ENCODE assay signal across 12 mouse cellular contexts in genomic region chr10:94923337-94923762, GRCm38 (mm10). TPM values are rescaled to one million over a fixed set of nuclear protein-coding genes. Genes with fewer than 3 reads are reported as not detected.
A peak's percentile ranks its signal among the peaks of the same experiment; 100 is the strongest.
DNase-seq lines count a peak whose midpoint lies in the region; ATAC-seq lines count a peak whose summit lies in the region.
"Had no signal": no experiment of that assay in that cellular context is flagged by ENCODE, and none has a peak within 500 bp of the region (broad histone marks: within the 10 kb centered on the region; RNA-seq: fewer than 3 reads in every experiment).

No protein-coding gene starts in this region.

- H3K36me3 ChIP-seq in heart, embryonic 16.5 days (ENCODE audit: control insufficient read depth, insufficient read depth) = no peaks in the 10 kb centered on the region
- H3K36me3 ChIP-seq: limb, embryonic 13.5 days had no signal

- H3K9ac ChIP-seq in heart, embryonic 16.5 days (ENCODE audit: low read length) = no peak overlapping the region
- H3K9ac ChIP-seq: limb, embryonic 13.5 days; neural tube, embryonic 15.5 days had no signal

- no peak overlapping the region for H3K4me3 ChIP-seq in heart, embryonic 16.5 days (ENCODE audit: low read length)
- H3K4me3 ChIP-seq: limb, embryonic 13.5 days; neural tube, embryonic 15.5 days had no signal

- intact Hi-C loops in heart, postnatal 25 days (cut with DNase I) = no loop called here

- peak; percentile 39 for DNase-seq in heart, adult 8-10 months (ENCODE audit: low spot score)
- DNase-seq in heart, postnatal 25 days (ENCODE audit: low spot score) = no peak
- DNase-seq in MEL-GATA-1-ER (ENCODE audit: extremely low read depth, low read depth) (peak; percentile 95), adipocyte (ENCODE audit: low spot score) (no peak)
- DNase-seq in cerebellum, postnatal 14 days = no peak
- no peak for DNase-seq in layer of hippocampus, postnatal 36 days
- DNase-seq: cerebellum, adult 11-12 months; kidney, postnatal 4 days had no signal

- no peak; the same call in 1 of the 2 replicates for ATAC-seq in heart, embryonic 16.5 days (replicated peaks; ENCODE audit: extremely low read depth, insufficient read depth, low FRiP score)
- peak; percentile 82 for ATAC-seq in megakaryocyte, adult 5-6 weeks (ENCODE audit: poor library complexity, severe bottlenecking)

- peak overlapping the region; percentile 15 for H3K27ac ChIP-seq in heart, embryonic 16.5 days (ENCODE audit: low read length)
- H3K27ac ChIP-seq: limb, embryonic 13.5 days; neural tube, embryonic 15.5 days had no signal

- H3K9me3 ChIP-seq in heart, embryonic 16.5 days (replicated peaks; ENCODE audit: control insufficient read depth, low read length) = no peaks in the 10 kb centered on the region
- H3K9me3 ChIP-seq: limb, embryonic 13.5 days; neural tube, embryonic 15.5 days had no signal

- H3K27me3 ChIP-seq in heart, embryonic 16.5 days (ENCODE audit: control insufficient read depth, insufficient read depth, low read length) = no peaks in the 10 kb centered on the region
- H3K27me3 ChIP-seq: limb, embryonic 13.5 days; neural tube, embryonic 15.5 days had no signal

- WGBS in heart, embryonic 16.5 days = 48% methylated on average over 7 of the region's 7 CpGs

- no peak overlapping the region for H3K4me2 ChIP-seq in heart, embryonic 16.5 days (ENCODE audit: low read depth, low read length)
- H3K4me2 ChIP-seq: limb, embryonic 13.5 days; neural tube, embryonic 15.5 days had no signal

- H3K4me1 ChIP-seq in heart, embryonic 16.5 days (ENCODE audit: control insufficient read depth, insufficient read depth, low read length) = no peaks in the 10 kb centered on the region

RNA-seq across cellular contexts. Expression of gene Plxnc1, which starts 21.3 kb away (rescaled TPM):
- 1 to 10 TPM; 1.9 to 2.8 (median 2.3) TPM for total RNA-seq in heart, adult 8-10 months (2022)
- total RNA-seq in heart, postnatal 25 days (2021) = 1 to 10 TPM; 2.0 to 2.6 TPM
- 2.0 TPM in 2 replicates for polyA plus RNA-seq in heart, embryonic 16.5 days (2015; fragmentation: Nextera tagmentation; extraction: Ambion mirVana)
- total RNA-seq in megakaryocyte, adult 5-6 weeks (2015) = 38.6 and 47.9 TPM in 2 replicates
- 29.9 and 33.5 TPM in 2 replicates for total RNA-seq in megakaryocyte, adult 5-6 weeks (2017)
- total RNA-seq in layer of hippocampus, postnatal 36 days (2021) = 10 to 100 TPM; 32.6 to 33.5 TPM

Comparison
In these comparisons a context has a peak if more than half of its experiments do, and no peak if none do; other contexts are left out.
1. DNase-seq: peak in heart, adult 8-10 months (single experiment) and MEL-GATA-1-ER (single experiment); none in heart, postnatal 25 days (single experiment), cerebellum, postnatal 14 days (0 of 2), adipocyte (single experiment) and layer of hippocampus, postnatal 36 days (0 of 2).
2. RNA of gene Plxnc1, which starts 21.3 kb away (total RNA-seq): 29.9 to 47.9 TPM in megakaryocyte, adult 5-6 weeks and 32.6 to 33.5 TPM in layer of hippocampus, postnatal 36 days; 2.0 to 2.6 TPM in heart, postnatal 25 days and 1.9 to 2.8 TPM in heart, adult 8-10 months; every median in the first group is over 4 times any median in the second.